Mouse (Mus musculus) intestine, embryonic 16.5 days (tissue): Measurements from ENCODE around the gene Cenpm. TPM values are rescaled to one million over a fixed set of nuclear protein-coding genes. Genes with fewer than 3 reads are reported as not detected.

Experiments used
- ATAC-seq: fragments of 200-750 bp; cut with Nextera tagmentation; 2 replicates; pipeline ENCODE4 v1.8.0; 2017; ENCODE audit warnings: moderate TSS enrichment, moderate library complexity
- H3K27ac ChIP-seq: fragments of 300-500 bp; sonication (generic); 2 replicates; pipeline ENCODE4 v1.5.1; 2014; ENCODE audit warnings: mild to moderate bottlenecking, low read length
- H3K27me3 ChIP-seq: fragments of 300-500 bp; sonication (generic); replicated peaks from 2 replicates; pipeline ENCODE4 v1.6.1; 2014; ENCODE audit warnings: low read length, control low read depth, mixed read lengths; ENCODE audit not compliant: control insufficient read depth, insufficient read depth
- H3K36me3 ChIP-seq: fragments of 300-500 bp; sonication (generic); 2 replicates; pipeline ENCODE4 v1.6.1; 2014; ENCODE audit warnings: low read length, control low read depth; ENCODE audit not compliant: control insufficient read depth, insufficient read depth
- H3K4me1 ChIP-seq: fragments of 300-500 bp; sonication (generic); 2 replicates; pipeline ENCODE4 v1.6.1; 2014; ENCODE audit warnings: low read length, control low read depth, mixed read lengths; ENCODE audit not compliant: control insufficient read depth, insufficient read depth
- H3K4me2 ChIP-seq: fragments of 300-500 bp; sonication (generic); 2 replicates; pipeline ENCODE4 v1.6.1; 2014; ENCODE audit warnings: low read depth, low read length, control low read depth
- H3K4me3 ChIP-seq: fragments of 300-500 bp; sonication (generic); 2 replicates; pipeline ENCODE4 v1.5.1; 2014; ENCODE audit warnings: mild to moderate bottlenecking, low read length
- H3K9ac ChIP-seq: fragments of 300-500 bp; sonication (generic); 2 replicates; pipeline ENCODE4 v1.6.1; 2014; ENCODE audit warnings: low read depth, low read length
- H3K9me3 ChIP-seq: fragments of 300-500 bp; sonication (generic); 2 replicates; pipeline ENCODE4 v1.6.1; 2016; ENCODE audit warnings: low read length, control low read depth; ENCODE audit not compliant: control insufficient read depth
- WGBS: fragments of 180-500 bp; shearing (Covaris S2); extraction: QIAGEN DNeasy Blood & Tissue Kit; methylation state at CpG from one replicate; pipeline ENCODE4 v1.1.7; 2014; 5-methylcytosine and 5-hydroxymethylcytosine counted together
- polyA plus RNA-seq: library from polyadenylated mRNA; unstranded; fragments of >200 nt; fragmentation: Nextera tagmentation; extraction: Ambion mirVana; gene quantifications from 2 replicates; pipeline ENCODE4 v1.2.1, GENCODE M21; 2015

The Cenpm gene
- polyA plus RNA-seq, 1 experiment from 2014 or later: 43.6 TPM

- Histone ChIP-seq H3K36me3 (peaks cover 52% of the 10 kb centered on the region), H3K4me3 (no peak overlapping the region), H3K27me3 (no peaks in the 10 kb centered on the region), H3K4me1 (no peaks in the 10 kb centered on the region), H3K27ac (no peak overlapping the region), H3K4me2 (no peak overlapping the region), H3K9me3 (no peaks in the 10 kb centered on the region), H3K9ac (no peak overlapping the region)
- no peak for ATAC-seq
- 88% methylated on average over 8 of the region's 8 CpGs for WGBS
These were observed 51.9 kb downstream of the Cenpm start for GRCm38 (mm10) chr15:82192617-82193016.

DNA sequence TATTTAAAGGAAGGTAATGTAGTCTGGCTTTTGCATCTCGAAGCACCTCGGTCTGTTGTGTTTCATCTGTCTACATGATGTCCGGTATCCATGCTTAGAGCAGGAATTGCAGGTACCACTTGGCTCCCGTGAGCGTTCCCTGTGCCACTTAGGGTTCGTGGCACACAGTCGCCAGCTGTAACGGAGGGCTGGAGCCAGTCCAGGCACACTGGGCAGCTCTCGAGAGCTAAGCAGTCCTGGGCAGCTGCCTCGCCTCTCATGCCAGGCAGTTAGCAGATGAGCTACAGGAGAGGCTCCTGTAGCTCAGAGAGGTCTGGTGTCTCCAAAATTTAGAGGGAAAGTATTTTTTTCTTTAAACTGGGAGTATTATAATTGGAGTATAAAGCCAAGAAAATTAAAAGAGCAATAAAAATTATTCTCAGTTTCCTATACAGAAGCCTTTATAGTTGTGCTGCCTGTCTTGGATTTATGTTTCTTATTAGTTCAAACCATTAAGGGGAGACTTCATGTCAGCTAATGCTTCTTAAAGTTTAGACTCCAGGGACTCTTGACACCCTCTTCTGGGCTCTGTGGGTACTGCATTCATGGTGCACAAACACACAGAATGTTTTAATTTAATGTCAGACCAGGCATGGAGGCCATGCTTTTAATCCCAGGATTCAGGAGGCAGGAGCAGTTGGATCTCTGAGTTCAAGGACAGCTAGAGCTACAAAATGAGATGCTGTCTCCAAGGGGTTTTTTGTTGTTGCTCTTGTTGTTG is 55.9 kb downstream of the Cenpm start:
- Histone ChIP-seq H3K9ac (no peak overlapping the region), H3K27me3 (no peaks in the 10 kb centered on the region)
- WGBS: 97% methylated on average over 10 of the region's 10 CpGs

GRCm38 (mm10) chr15:82187924-82188323 is 56.6 kb downstream of the Cenpm start:
- Histone ChIP-seq H3K27me3 (no peaks in the 10 kb centered on the region), H3K9ac (no peak overlapping the region), H3K36me3 (peaks cover 42% of the 10 kb centered on the region), H3K4me3 (no peak overlapping the region), H3K4me1 (no peaks in the 10 kb centered on the region), H3K27ac (no peak overlapping the region), H3K4me2 (no peak overlapping the region), H3K9me3 (no peaks in the 10 kb centered on the region)
- 83% methylated on average over 1 of the region's 1 CpGs for WGBS
- ATAC-seq: no peak

More for the DNA sequence above, 55.9 kb downstream of the Cenpm start:
- Histone ChIP-seq H3K9me3 (no peaks in the 10 kb centered on the region), H3K4me1 (no peaks in the 10 kb centered on the region), H3K36me3 (peaks cover 46% of the 10 kb centered on the region), H3K27ac (no peak overlapping the region), H3K4me2 (no peak overlapping the region), H3K4me3 (no peak overlapping the region)
- ATAC-seq: no peak

GRCm38 (mm10) chr15:82187401-82187800 is 57.1 kb downstream of the Cenpm start:
- Histone ChIP-seq H3K4me1 (no peaks in the 10 kb centered on the region), H3K4me3 (no peak overlapping the region), H3K36me3 (peaks cover 39% of the 10 kb centered on the region), H3K9me3 (no peaks in the 10 kb centered on the region), H3K27ac (no peak overlapping the region), H3K9ac (no peak overlapping the region), H3K27me3 (no peaks in the 10 kb centered on the region), H3K4me2 (no peak overlapping the region)
- 84% methylated on average over 4 of the region's 4 CpGs for WGBS
- no peak for ATAC-seq

- H3K4me2 ChIP-seq: no peak overlapping the region
- 90% methylated on average over 5 of the region's 5 CpGs for WGBS
- H3K4me1 ChIP-seq: no peaks in the 10 kb centered on the region
- H3K9ac ChIP-seq: no peak overlapping the region
- no peaks in the 10 kb centered on the region for H3K27me3 ChIP-seq
- no peaks in the 10 kb centered on the region for H3K9me3 ChIP-seq
- no peak overlapping the region for H3K27ac ChIP-seq
- peaks cover 40% of the 10 kb centered on the region for H3K36me3 ChIP-seq
- ATAC-seq: no peak
- H3K4me3 ChIP-seq: no peak overlapping the region
These were observed 57.6 kb downstream of the Cenpm start for GRCm38 (mm10) chr15:82186931-82187330.

DNA sequence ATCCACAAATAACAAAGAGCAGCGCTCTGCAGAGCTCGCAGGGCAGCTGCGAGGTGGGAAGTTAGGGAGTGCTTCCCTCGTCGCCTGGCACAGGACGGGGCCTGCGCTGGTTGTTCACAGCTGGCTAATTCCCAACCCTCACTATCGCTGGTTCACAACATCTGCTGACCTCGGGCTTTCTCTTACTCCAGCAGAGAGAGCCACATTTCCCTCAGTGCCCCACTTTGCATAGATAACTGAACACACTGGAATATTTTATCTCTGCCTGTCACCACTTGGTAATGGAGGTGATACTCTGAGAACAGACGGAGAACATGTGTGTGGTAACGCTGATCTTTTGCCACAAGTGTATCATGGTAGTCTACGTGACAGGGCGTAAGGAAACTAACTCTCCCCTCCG is 58.4 kb downstream of the Cenpm start:
- 78% methylated on average over 14 of the region's 14 CpGs for WGBS
- Histone ChIP-seq H3K4me2 (no peak overlapping the region), H3K4me1 (no peaks in the 10 kb centered on the region), H3K36me3 (peaks cover 46% of the 10 kb centered on the region), H3K27ac (no peak overlapping the region), H3K9ac (no peak overlapping the region), H3K27me3 (no peaks in the 10 kb centered on the region), H3K4me3 (no peak overlapping the region), H3K9me3 (no peaks in the 10 kb centered on the region)
- peak; percentile 29 for ATAC-seq

DNA sequence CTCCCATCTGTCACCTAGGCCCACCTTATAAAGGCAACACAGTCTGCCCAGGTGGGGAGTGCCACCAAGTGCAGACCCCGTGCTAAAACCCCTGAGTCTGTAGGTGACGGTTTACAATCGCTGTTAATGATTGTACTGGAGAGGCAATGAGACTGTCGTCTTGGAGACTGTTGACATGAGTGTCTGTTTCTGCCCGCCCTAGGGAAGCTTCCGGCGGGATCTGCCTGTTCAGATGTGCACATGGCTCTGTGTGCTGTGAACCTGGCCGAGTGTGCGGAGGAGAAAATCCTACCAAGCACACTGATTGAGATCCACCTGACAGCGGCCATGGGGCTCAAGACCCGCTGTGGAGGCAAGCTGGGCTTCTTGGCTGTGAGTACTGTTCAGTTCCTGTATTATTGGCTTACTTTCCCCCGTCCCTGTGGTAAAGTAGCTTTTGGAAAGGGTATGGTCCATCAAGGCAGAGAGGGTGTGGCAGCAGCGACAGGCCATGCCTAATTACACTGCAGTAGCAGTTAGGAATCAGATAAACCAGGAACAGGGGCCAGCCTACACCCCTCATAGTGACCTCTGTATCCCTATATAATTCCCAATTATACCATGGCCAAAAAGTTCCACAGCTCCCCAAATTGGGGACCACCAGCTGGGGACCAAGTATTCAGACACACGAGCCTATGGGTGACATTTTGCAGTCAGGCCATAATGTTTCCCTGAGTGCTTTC is 59.3 kb downstream of the Cenpm start:
- ATAC-seq: peak; percentile 29
- Histone ChIP-seq H3K9ac (no peak overlapping the region), H3K4me1 (no peaks in the 10 kb centered on the region), H3K27me3 (no peaks in the 10 kb centered on the region), H3K36me3 (peaks cover 52% of the 10 kb centered on the region), H3K27ac (peak overlapping the region; percentile 39), H3K9me3 (no peaks in the 10 kb centered on the region), H3K4me3 (no peak overlapping the region), H3K4me2 (no peak overlapping the region)
- 73% methylated on average over 14 of the region's 14 CpGs for WGBS

- Histone ChIP-seq H3K4me3 (no peak overlapping the region), H3K4me2 (no peak overlapping the region), H3K27ac (peak overlapping the region; percentile 39), H3K27me3 (no peaks in the 10 kb centered on the region), H3K36me3 (peaks cover 58% of the 10 kb centered on the region), H3K4me1 (no peaks in the 10 kb centered on the region), H3K9me3 (no peaks in the 10 kb centered on the region), H3K9ac (no peak overlapping the region)
- peak; percentile 58 for ATAC-seq
- 70% methylated on average over 10 of the region's 10 CpGs for WGBS
These were observed 59.9 kb downstream of the Cenpm start for GRCm38 (mm10) chr15:82184656-82185055.

- Histone ChIP-seq H3K36me3 (peaks cover 63% of the 10 kb centered on the region), H3K4me2 (no peak overlapping the region), H3K4me3 (no peak overlapping the region), H3K4me1 (no peaks in the 10 kb centered on the region), H3K27me3 (no peaks in the 10 kb centered on the region), H3K9me3 (no peaks in the 10 kb centered on the region), H3K27ac (peak overlapping the region; percentile 39; the same call in 1 of the 2 replicates), H3K9ac (no peak overlapping the region)
- ATAC-seq: peak; percentile 73
- 70% methylated on average over 7 of the region's 7 CpGs for WGBS
These were observed 60.4 kb downstream of the Cenpm start for GRCm38 (mm10) chr15:82184183-82184582.
